Mouse (Mus musculus) limb, embryonic 12.5 days (tissue): ENCODE measurements around the gene Tmem163. TPM values are rescaled to one million over a fixed set of nuclear protein-coding genes. Genes with fewer than 3 reads are reported as not detected.

Experiments
- ATAC-seq: fragments of 200-750 bp; cut with Nextera tagmentation; 2 replicates; pipeline ENCODE4 v1.8.0; 2017; ENCODE audit warnings: low read depth, moderate TSS enrichment; ENCODE audit not compliant: insufficient number of reproducible peaks, insufficient read depth, low FRiP score, low TSS enrichment
- H3K27ac ChIP-seq: fragments of 300-500 bp; sonication (generic); 2 replicates; pipeline ENCODE4 v1.5.1; 2016; ENCODE audit warnings: mild to moderate bottlenecking, moderate library complexity
- H3K27me3 ChIP-seq: fragments of 300-500 bp; sonication (generic); 2 replicates; pipeline ENCODE4 v1.6.1; 2016; ENCODE audit warnings: mild to moderate bottlenecking, moderate library complexity
- H3K36me3 ChIP-seq: fragments of 300-500 bp; sonication (generic); 2 replicates; pipeline ENCODE4 v1.6.1; 2016; ENCODE audit warnings: mild to moderate bottlenecking, moderate library complexity
- H3K4me1 ChIP-seq: fragments of 300-500 bp; sonication (generic); replicated peaks from 2 replicates; pipeline ENCODE4 v1.6.1; 2016
- H3K4me2 ChIP-seq: fragments of 300-500 bp; sonication (generic); 2 replicates; pipeline ENCODE4 v1.6.1; 2016; ENCODE audit warnings: mild to moderate bottlenecking, moderate library complexity
- H3K4me3 ChIP-seq: fragments of 300-500 bp; sonication (generic); replicated peaks from 2 replicates; pipeline ENCODE4 v1.5.1; 2016; ENCODE audit warnings: mild to moderate bottlenecking
- H3K9ac ChIP-seq: fragments of 300-500 bp; sonication (generic); replicated peaks from 2 replicates; pipeline ENCODE4 v1.6.1; 2016; ENCODE audit warnings: mild to moderate bottlenecking, moderate library complexity
- H3K9me3 ChIP-seq: fragments of 300-500 bp; sonication (generic); 2 replicates; pipeline ENCODE4 v1.6.1; 2016; ENCODE audit warnings: mild to moderate bottlenecking, moderate library complexity
- WGBS: fragments of 180-500 bp; shearing (Covaris S2); methylation state at CpG from one replicate; pipeline ENCODE4 v1.1.7; 2016; 5-methylcytosine and 5-hydroxymethylcytosine counted together
- polyA plus RNA-seq: library from polyadenylated mRNA; unstranded; fragments of >200 nt; fragmentation: Nextera tagmentation; extraction: Ambion mirVana; gene quantifications from 2 replicates; pipeline ENCODE4 v1.2.1, GENCODE M21; 2016

The Tmem163 gene
- polyA plus RNA-seq, 1 experiment from 2014 or later, result 6.9 TPM

DNA sequence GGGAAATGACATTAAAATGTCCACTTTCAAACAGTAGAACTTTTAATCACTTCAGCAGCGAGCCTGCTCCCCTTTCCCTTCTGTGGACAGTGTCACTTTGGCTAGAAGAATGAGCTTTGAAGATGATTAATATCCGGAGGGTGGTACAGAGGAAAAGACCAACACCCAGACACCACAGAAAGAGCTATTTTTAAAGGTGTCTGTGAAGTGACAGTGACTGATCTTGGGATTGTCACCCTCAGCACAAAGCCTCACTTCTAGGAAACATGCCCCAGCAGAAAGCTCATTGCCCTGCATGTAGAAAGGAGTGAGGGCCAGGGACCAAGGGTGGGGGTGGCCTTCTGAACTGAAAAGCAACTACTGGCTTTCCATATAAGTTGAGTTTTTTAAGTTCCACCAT, 41.4 kb downstream of the Tmem163 start:
- ATAC-seq, result no peak
- Histone ChIP-seq H3K9ac (no peak overlapping the region), H3K36me3 (no peaks in the 10 kb centered on the region), H3K4me1 (no peaks in the 10 kb centered on the region), H3K4me2 (no peak overlapping the region), H3K27me3 (no peaks in the 10 kb centered on the region), H3K9me3 (no peaks in the 10 kb centered on the region), H3K4me3 (no peak overlapping the region), H3K27ac (no peak overlapping the region)
- 61% methylated on average over 2 of the region's 2 CpGs for WGBS

DNA sequence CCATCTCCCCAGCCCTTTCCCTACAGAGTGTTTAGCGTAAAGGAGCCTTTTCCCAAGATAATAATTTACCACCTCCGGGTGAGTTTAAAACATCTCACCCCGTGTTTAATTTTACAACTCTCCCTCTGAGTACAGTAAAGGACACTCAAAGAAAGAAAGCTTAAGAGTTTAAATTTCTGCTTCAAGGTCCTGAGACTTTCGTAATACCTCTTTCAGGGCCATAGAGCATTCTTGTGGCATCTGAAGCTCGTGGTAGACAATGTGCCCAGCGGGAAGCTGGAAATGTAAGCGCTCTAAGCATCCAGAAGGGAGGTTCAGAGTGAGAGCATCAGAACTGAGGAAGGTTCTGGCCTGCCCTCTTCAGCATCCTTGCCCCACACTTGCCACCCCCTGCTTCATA, 52.2 kb downstream of the Tmem163 start:
- Histone ChIP-seq H3K27me3 (0 out of 2 replicates have a peak, but pooled peaks cover 3% of the 10 kb centered on the region), H3K4me3 (no peak overlapping the region), H3K27ac (no peak overlapping the region), H3K9ac (no peak overlapping the region), H3K36me3 (no peaks in the 10 kb centered on the region), H3K4me2 (no peak overlapping the region), H3K9me3 (no peaks in the 10 kb centered on the region), H3K4me1 (peaks cover 8% of the 10 kb centered on the region; the same call in 1 of the 2 replicates)
- 65% methylated on average over 7 of the region's 7 CpGs for WGBS
- no peak for ATAC-seq

DNA sequence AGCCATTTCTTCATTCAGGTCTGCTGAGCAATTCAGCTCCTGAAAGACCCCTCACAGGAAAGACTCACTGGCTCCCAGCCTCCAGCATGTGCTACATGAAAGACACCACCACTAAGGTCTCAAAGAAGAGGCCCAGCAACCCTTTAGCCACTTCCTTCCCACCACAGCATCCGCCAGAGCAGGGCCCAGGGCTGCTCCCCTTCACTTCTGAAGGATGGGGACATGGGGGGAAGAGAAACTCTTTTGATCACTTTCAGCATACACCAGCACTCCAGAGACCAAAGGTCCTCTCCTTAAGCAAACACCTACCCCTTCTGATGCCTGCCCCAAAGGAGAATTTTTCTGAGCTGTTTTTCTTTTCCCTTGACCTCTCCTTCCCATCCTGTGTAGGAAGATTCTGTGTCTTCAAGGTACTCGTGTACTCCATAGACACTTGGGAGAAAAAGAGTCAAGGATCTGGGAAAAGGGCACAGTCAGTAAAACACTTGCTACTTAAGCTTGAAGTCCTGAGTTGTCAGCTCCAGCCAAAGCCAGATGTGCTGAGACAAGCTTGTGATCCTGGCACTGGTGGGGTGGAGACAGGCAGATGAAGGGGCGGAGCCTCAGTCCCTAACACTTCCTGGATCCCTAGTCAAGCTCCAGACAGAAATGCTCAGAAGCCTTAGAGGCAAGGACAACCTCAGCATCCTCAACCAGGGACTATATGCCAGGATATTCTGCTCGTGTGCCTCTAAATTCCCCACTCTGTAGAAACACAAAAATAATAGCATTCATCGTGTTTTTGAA, 53.6 kb downstream of the Tmem163 start:
- Histone ChIP-seq H3K4me1 (peaks cover 8% of the 10 kb centered on the region; the same call in 1 of the 2 replicates), H3K27ac (no peak overlapping the region), H3K4me3 (no peak overlapping the region), H3K9ac (no peak overlapping the region), H3K36me3 (no peaks in the 10 kb centered on the region), H3K9me3 (no peaks in the 10 kb centered on the region), H3K4me2 (no peak overlapping the region), H3K27me3 (0 out of 2 replicates have a peak, but pooled peaks cover 3% of the 10 kb centered on the region)
- ATAC-seq, result peak; percentile 74; the same call in 1 of the 2 replicates
- WGBS, result 43% methylated on average over 5 of the region's 5 CpGs

DNA sequence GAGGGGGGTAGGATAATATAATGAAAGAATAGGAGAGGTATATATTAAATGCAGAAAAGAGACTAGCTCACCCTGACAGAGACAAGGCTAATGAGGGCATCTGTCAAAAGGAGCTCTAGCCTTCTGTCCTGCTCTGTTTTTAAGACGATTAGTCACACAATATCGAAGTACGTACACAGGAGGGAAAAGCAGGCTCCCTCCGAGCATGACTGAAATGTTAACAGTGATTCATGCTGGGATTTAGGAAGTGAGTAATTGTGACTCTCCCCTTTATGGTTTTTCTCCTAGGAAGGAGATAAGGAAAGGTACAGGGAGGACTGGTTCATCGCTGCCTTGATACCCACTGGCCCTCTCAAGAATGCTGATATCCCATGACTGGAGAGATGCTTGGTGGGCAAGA, 57.0 kb downstream of the Tmem163 start:
- H3K9ac ChIP-seq, result no peak overlapping the region
- H3K27me3 ChIP-seq, result no peaks in the 10 kb centered on the region
- no peak overlapping the region for H3K27ac ChIP-seq
- no peaks in the 10 kb centered on the region for H3K36me3 ChIP-seq
- H3K9me3 ChIP-seq, result no peaks in the 10 kb centered on the region
- 67% methylated on average over 5 of the region's 5 CpGs for WGBS
- peaks cover 13% of the 10 kb centered on the region; the same call in 1 of the 2 replicates for H3K4me1 ChIP-seq
- ATAC-seq, result no peak
- no peak overlapping the region for H3K4me2 ChIP-seq
- H3K4me3 ChIP-seq, result no peak overlapping the region

DNA sequence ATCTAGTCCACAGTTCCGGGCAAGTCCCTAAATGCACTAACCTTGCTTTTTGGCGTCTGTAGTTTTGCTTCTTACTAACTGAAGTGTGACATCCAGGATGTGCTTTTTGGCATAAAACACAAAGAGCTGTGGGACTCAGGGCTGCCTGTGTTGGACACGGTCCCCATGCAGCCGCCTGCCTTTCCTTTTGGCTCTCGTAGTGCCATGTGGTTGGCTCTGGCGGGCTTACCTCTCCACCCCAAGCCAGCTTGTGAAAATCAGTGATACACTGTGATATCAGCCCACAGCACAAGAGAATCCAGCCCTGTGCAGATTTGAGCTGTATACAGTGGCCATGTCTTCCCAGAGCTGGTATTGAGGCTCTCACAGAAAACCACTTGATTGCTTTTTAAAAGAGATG, 60.3 kb downstream of the Tmem163 start:
- no peaks in the 10 kb centered on the region for H3K36me3 ChIP-seq
- ATAC-seq, result no peak
- WGBS, result 82% methylated on average over 6 of the region's 6 CpGs

DNA sequence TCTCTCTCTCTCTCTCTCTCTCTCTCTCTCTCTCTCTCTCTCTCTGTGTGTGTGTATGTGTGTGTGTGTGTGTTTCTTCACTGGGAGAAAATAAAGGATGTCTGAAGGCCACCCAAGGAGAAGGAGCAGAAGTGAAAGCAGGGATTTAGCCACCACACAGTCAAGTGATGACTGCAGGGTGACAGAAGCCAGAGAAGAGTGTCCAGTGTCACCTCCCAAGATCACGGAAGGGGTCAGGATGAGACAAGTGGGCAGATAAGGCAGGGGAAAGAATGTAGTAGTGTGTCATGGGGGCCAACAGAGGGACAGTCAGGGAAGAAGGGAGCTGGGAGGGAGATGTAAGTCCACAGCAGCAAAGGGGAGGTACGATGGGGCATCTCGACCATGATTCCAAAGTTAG, 69.0 kb downstream of the Tmem163 start:
- 86% methylated on average over 3 of the region's 3 CpGs for WGBS

More for the DNA sequence above, 60.3 kb downstream of the Tmem163 start:
- H3K27ac ChIP-seq, result no peak overlapping the region
- H3K4me1 ChIP-seq, result 0 out of 2 replicates have a peak, but pooled peaks cover 5% of the 10 kb centered on the region
- H3K4me2 ChIP-seq, result no peak overlapping the region
- H3K9me3 ChIP-seq, result no peaks in the 10 kb centered on the region
- H3K4me3 ChIP-seq, result no peak overlapping the region
- no peak overlapping the region for H3K9ac ChIP-seq
- H3K27me3 ChIP-seq, result no peaks in the 10 kb centered on the region

DNA sequence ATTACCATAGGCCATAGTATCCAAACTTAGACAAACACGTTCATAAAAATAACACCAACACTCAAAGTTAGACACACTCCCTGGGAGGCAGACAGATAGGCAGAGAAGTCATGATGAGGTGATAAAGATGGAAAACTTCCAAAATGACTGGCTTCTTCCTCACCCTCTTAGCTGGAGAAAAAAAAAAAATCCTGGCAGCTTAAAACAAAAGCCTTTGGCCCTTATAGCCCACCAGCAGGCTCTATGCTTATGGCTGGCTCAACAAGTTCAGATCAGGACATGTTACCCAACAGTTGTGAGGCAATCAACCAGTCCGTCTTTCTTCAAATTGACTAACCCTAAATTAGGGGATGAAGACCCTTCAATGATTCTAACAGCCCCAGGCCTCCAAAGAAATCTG, 69.5 kb downstream of the Tmem163 start:
- ATAC-seq, result no peak
- no peak overlapping the region for H3K9ac ChIP-seq
- H3K4me3 ChIP-seq, result no peak overlapping the region
- H3K36me3 ChIP-seq, result no peaks in the 10 kb centered on the region
- no peak overlapping the region for H3K27ac ChIP-seq
- H3K27me3 ChIP-seq, result no peaks in the 10 kb centered on the region
- no peaks in the 10 kb centered on the region for H3K9me3 ChIP-seq
- no peak overlapping the region for H3K4me2 ChIP-seq
- no peaks in the 10 kb centered on the region for H3K4me1 ChIP-seq
- WGBS, result 91% methylated on average over 2 of the region's 2 CpGs

More for the DNA sequence above, 69.0 kb downstream of the Tmem163 start:
- H3K36me3 ChIP-seq, result no peaks in the 10 kb centered on the region
- H3K27ac ChIP-seq, result no peak overlapping the region
- no peaks in the 10 kb centered on the region for H3K27me3 ChIP-seq
- no peak overlapping the region for H3K4me3 ChIP-seq
- no peak overlapping the region for H3K4me2 ChIP-seq
- no peak for ATAC-seq
- H3K9me3 ChIP-seq, result no peaks in the 10 kb centered on the region
- no peak overlapping the region for H3K9ac ChIP-seq
- no peaks in the 10 kb centered on the region for H3K4me1 ChIP-seq

DNA sequence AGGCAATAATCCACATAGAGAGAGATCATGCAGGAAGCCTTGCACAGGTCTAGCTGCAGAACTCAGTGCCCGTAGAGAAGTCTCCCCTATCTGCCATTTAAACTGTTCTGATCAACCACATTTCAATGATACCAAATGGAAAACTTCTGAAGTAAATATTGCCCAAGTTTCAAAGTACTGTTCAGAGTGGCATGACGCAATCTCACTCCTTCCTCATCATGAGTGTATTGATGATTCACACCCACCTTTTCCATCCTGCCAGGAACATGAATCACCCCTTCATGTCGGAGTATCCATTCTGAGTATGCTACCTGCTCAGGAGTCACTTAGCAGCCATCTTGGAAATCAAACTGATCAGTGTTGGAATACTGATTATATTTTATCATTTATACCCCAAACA, 71.0 kb downstream of the Tmem163 start:
- no peak for ATAC-seq
- H3K27ac ChIP-seq, result no peak overlapping the region
- H3K9ac ChIP-seq, result no peak overlapping the region
- 95% methylated on average over 3 of the region's 3 CpGs for WGBS
- H3K27me3 ChIP-seq, result no peaks in the 10 kb centered on the region
- no peak overlapping the region for H3K4me2 ChIP-seq
- no peaks in the 10 kb centered on the region for H3K4me1 ChIP-seq
- no peaks in the 10 kb centered on the region for H3K36me3 ChIP-seq
- H3K9me3 ChIP-seq, result no peaks in the 10 kb centered on the region
- H3K4me3 ChIP-seq, result no peak overlapping the region

DNA sequence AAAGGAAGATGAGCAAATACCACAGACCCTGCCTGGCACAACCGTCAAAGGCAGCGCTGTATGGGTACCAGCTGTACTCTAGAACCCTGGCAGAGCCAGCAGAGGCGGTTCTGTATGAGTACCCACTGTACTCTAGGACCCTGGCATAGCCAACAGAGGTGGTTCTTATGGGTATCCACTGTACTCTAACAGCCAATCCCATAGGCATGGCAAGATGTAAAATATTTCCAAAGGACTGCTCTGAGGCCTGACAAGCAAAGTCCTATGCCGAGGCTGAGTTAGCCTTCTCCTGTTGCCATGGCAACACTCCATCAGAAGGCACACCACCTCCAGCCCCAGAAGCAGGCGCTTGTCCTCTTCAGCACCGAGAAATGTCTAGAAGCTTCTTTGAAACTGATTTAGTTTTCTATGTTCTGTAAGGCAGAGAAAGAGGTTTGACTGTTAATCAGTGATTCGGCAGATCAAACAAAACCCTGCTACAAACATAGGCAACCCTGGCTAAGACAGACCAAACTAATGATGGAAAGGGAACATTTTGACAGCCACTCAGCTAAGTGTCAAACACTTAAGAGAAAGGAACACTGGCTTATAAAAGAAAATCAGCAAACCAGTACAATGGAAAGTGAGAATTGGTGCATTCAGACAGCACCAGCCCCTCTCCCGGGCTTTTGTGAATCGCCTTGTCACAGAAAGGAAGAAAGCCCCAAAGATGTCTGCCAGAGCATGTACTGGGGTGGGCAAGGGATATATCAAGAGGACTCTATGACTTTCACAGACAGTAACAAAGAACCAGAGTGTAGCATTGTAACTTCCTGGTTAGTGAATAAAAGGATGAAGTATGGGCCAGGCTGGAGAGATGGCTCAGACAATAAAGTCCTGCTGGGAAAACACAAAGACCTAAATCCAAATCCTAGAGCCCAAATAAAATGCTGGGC, 75.4 kb downstream of the Tmem163 start:
- no peak for ATAC-seq
- no peaks in the 10 kb centered on the region for H3K9me3 ChIP-seq
- H3K36me3 ChIP-seq, result no peaks in the 10 kb centered on the region
- no peak overlapping the region for H3K27ac ChIP-seq
- H3K4me2 ChIP-seq, result no peak overlapping the region
- H3K4me3 ChIP-seq, result no peak overlapping the region
- H3K9ac ChIP-seq, result no peak overlapping the region
- no peaks in the 10 kb centered on the region for H3K4me1 ChIP-seq
- 78% methylated on average over 9 of the region's 9 CpGs for WGBS
- no peaks in the 10 kb centered on the region for H3K27me3 ChIP-seq

DNA sequence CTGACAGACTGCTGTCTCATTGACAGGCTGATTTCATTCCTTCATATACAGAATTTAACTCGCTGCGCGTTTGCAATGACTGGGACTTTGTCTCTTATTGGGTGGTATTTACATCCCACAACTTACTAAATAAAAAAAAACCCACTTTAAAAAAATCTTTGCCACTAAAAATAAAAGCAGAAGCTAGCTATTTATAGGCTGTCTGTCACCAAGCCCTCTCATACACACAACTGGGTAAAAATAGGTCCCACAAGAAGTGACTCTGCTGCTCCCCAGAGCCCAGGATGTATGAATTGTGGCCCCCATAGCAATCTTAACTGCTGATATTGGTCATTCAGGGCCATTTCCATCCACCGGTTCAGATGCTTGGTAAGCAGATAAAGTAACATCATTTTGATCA, 83.2 kb downstream of the Tmem163 start:
- Histone ChIP-seq H3K9ac (no peak overlapping the region), H3K4me3 (no peak overlapping the region), H3K9me3 (no peaks in the 10 kb centered on the region), H3K27me3 (no peaks in the 10 kb centered on the region), H3K4me1 (no peaks in the 10 kb centered on the region), H3K4me2 (no peak overlapping the region), H3K27ac (no peak overlapping the region), H3K36me3 (no peaks in the 10 kb centered on the region)
- WGBS, result 90% methylated on average over 4 of the region's 4 CpGs
- ATAC-seq, result no peak

DNA sequence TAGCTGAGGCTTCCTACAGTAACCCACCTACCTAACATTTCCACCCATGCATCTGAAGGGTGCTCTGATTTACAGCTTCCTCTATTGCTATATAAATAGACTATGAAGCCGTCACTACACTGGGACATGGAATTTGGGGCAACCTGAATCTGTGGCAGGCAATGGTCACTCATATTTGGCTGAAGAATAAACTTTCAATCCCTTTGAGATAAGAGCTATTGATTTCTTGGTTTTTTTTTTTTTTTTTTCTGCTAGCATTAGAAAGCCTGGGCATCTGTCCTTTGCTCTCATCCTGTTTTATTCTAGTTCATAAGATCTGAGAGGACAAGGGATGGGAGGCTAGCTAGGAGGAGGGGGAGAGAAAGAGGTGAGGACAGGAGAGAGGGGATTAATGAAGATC, 83.6 kb downstream of the Tmem163 start:
- Histone ChIP-seq H3K9me3 (no peaks in the 10 kb centered on the region), H3K9ac (no peak overlapping the region), H3K4me1 (no peaks in the 10 kb centered on the region), H3K27me3 (no peaks in the 10 kb centered on the region), H3K4me3 (no peak overlapping the region), H3K36me3 (no peaks in the 10 kb centered on the region), H3K27ac (no peak overlapping the region), H3K4me2 (no peak overlapping the region)
- WGBS, result 50% methylated on average over 1 of the region's 1 CpGs
- ATAC-seq, result no peak; the same call in 1 of the 2 replicates
